Mouse (Mus musculus): ENCODE measurements at regions not wholly inside any gene's neighbourhood (a gene's known extent, or its start where the extent isn't known, plus 50 kb on each side); places are given as distances from the start of the nearest gene placed in this dataset.

- intact Hi-C loops (cut with DNase I): no loop called here
- no peak for DNase-seq (ENCODE audit: low spot score in 2 of 2)
Measured at GRCm38 (mm10) chr1:129219098-129219497, 54.0 kb upstream of the Thsd7b start.

- intact Hi-C loops (cut with DNase I): no loop called here
- no peak for DNase-seq (ENCODE audit: low spot score in 2 of 2)
Measured at GRCm38 (mm10) chr1:129208806-129209205, 64.3 kb upstream of the Thsd7b start.

GRCm38 (mm10) chr1:129208406-129208805 lies 64.7 kb upstream of the Thsd7b start:
- intact Hi-C loops (cut with DNase I): no loop called here
- peak; percentile 9 to 66 for DNase-seq (ENCODE audit: low spot score in 2 of 2)

- no peak for DNase-seq (ENCODE audit: low spot score in 2 of 2)
- intact Hi-C loops (cut with DNase I): no loop called here
Measured at GRCm38 (mm10) chr1:129207674-129208073, 65.4 kb upstream of the Thsd7b start.

- DNase-seq (ENCODE audit: low spot score in 2 of 2): peak; percentile 22 to 81
- intact Hi-C loops (cut with DNase I): loop anchor here (5.0 kb wide), 2 partner anchors 242 to 302 kb away; no protein-coding TSS in a partner anchor
Measured at GRCm38 (mm10) chr1:129180174-129180759, 92.8 kb upstream of the Thsd7b start.

GRCm38 (mm10) chr1:129169936-129170335 lies 103.2 kb upstream of the Thsd7b start:
- DNase-seq (ENCODE audit: low spot score in 2 of 2): peak; percentile 50 to 89
- intact Hi-C loops (cut with DNase I): no loop called here

GRCm38 (mm10) chr1:129150643-129151042 lies 122.5 kb upstream of the Thsd7b start:
- no peak for DNase-seq (ENCODE audit: low spot score in 2 of 2)
- intact Hi-C loops (cut with DNase I): no loop called here

GRCm38 (mm10) chr1:129148733-129149388 lies 124.2 kb upstream of the Thsd7b start:
- intact Hi-C loops (cut with DNase I): no loop called here
- no peak for DNase-seq (ENCODE audit: low spot score in 2 of 2)

GRCm38 (mm10) chr1:129146395-129147094 lies 126.6 kb upstream of the Thsd7b start:
- DNase-seq (ENCODE audit: low spot score in 2 of 2): no peak
- intact Hi-C loops (cut with DNase I): no loop called here

GRCm38 (mm10) chr1:129138783-129139182 lies 134.3 kb upstream of the Thsd7b start:
- intact Hi-C loops (cut with DNase I): no loop called here
- no peak for DNase-seq (ENCODE audit: low spot score in 2 of 2)

GRCm38 (mm10) chr1:129106961-129107557 lies 166.0 kb upstream of the Thsd7b start:
- no peak for DNase-seq (ENCODE audit: low spot score in 2 of 2)
- intact Hi-C loops (cut with DNase I): no loop called here

- DNase-seq (ENCODE audit: low spot score in 2 of 2): no peak
- intact Hi-C loops (cut with DNase I): no loop called here
Measured at GRCm38 (mm10) chr1:129100997-129101396, 172.1 kb upstream of the Thsd7b start.

- DNase-seq (ENCODE audit: low spot score in 2 of 2): no peak
- intact Hi-C loops (cut with DNase I): loop anchor here (5.0 kb wide), 1 partner anchor 201 kb away; no protein-coding TSS in a partner anchor
Measured at GRCm38 (mm10) chr1:129078274-129078673, 194.8 kb upstream of the Thsd7b start.

- no peak for DNase-seq (ENCODE audit: low spot score in 2 of 2)
- intact Hi-C loops (cut with DNase I): no loop called here
Measured at GRCm38 (mm10) chr1:129057182-129057581, 215.9 kb upstream of the Thsd7b start.

GRCm38 (mm10) chr1:129055252-129055651 lies 217.8 kb upstream of the Thsd7b start:
- DNase-seq (ENCODE audit: low spot score in 2 of 2): no peak
- intact Hi-C loops (cut with DNase I): no loop called here

GRCm38 (mm10) chr1:129033707-129034106 lies 239.4 kb upstream of the Thsd7b start:
- intact Hi-C loops (cut with DNase I): no loop called here
- no peak for DNase-seq (ENCODE audit: low spot score in 2 of 2)

GRCm38 (mm10) chr1:129005899-129006298 lies 267.2 kb upstream of the Thsd7b start:
- DNase-seq (ENCODE audit: low spot score in 2 of 2): no peak
- intact Hi-C loops (cut with DNase I): no loop called here

- intact Hi-C loops (cut with DNase I): no loop called here
- no peak for DNase-seq (ENCODE audit: low spot score in 2 of 2)
Measured at GRCm38 (mm10) chr1:129002286-129002685, 270.8 kb upstream of the Thsd7b start.

GRCm38 (mm10) chr1:129001766-129002165 lies 271.3 kb upstream of the Thsd7b start:
- intact Hi-C loops (cut with DNase I): no loop called here

GRCm38 (mm10) chr1:128999741-129000517 lies 273.2 kb upstream of the Thsd7b start:
- DNase-seq (ENCODE audit: low spot score in 2 of 2): peak in 1 of 2 experiments; percentile 43
- intact Hi-C loops (cut with DNase I): no loop called here

More at GRCm38 (mm10) chr1:129001766-129002165, 271.3 kb upstream of the Thsd7b start:
- DNase-seq (ENCODE audit: low spot score in 2 of 2): no peak
